Mouse (Mus musculus) macrophage (primary cell): ENCODE measurements around the gene Il1rapl2. TPM values are rescaled to one million over a fixed set of nuclear protein-coding genes. Genes with fewer than 3 reads are reported as not detected.
"Not testable (repeated sequence)": the region's sequence is repeated elsewhere in the genome, so short reads cannot be mapped to it uniquely, and the experiment has no call there.

Source experiments
- H3K27ac ChIP-seq: fragments of 350-480 bp; formaldehyde crosslinking; 2 replicates; pipeline ENCODE4 v1.9.0; 2021
- H3K36me3 ChIP-seq: fragments of 350-480 bp; formaldehyde crosslinking; 2 replicates; pipeline ENCODE4 v1.9.0; 2021; ENCODE audit errors: inconsistent target
- H3K4me3 ChIP-seq: fragments of 350-480 bp; formaldehyde crosslinking; 2 replicates; pipeline ENCODE4 v1.9.0; 2021; ENCODE audit errors: inconsistent target
- H3K79me2 ChIP-seq: fragments of 350-480 bp; formaldehyde crosslinking; 2 replicates; pipeline ENCODE4 v1.9.0; 2021; ENCODE audit errors: inconsistent target
- WGBS: methylation state at CpG from one replicate; pipeline ENCODE4 v1.1.7; 2026; ENCODE audit warnings: inconsistent platforms; ENCODE audit not compliant: missing documents; 5-methylcytosine and 5-hydroxymethylcytosine counted together
- polyA plus RNA-seq: library from polyadenylated mRNA; stranded (reverse); fragments of 250-400 nt; gene quantifications from 3 replicates; pipeline ENCODE4 v1.2.4, GENCODE M21; 2018; ENCODE audit warnings: inconsistent platforms

Il1rapl2 gene
- polyA plus RNA-seq, 1 experiment from 2014 or later: not detected

GRCm38 (mm10) chrX:137923490-137923889 lies 353.1 kb downstream of the Il1rapl2 start:
- no peak overlapping the region for H3K4me3 ChIP-seq
- H3K36me3 ChIP-seq: no peaks in the 10 kb centered on the region
- no peaks in the 10 kb centered on the region for H3K79me2 ChIP-seq
- no peak overlapping the region for H3K27ac ChIP-seq

- no peaks in the 10 kb centered on the region for H3K36me3 ChIP-seq
- 64% methylated on average over 2 of the region's 2 CpGs for WGBS
- H3K4me3 ChIP-seq: no peak overlapping the region
- no peak overlapping the region for H3K27ac ChIP-seq
- no peaks in the 10 kb centered on the region for H3K79me2 ChIP-seq
Measured at GRCm38 (mm10) chrX:137926835-137927234, 356.4 kb downstream of the Il1rapl2 start.

GRCm38 (mm10) chrX:137947741-137948140 lies 377.3 kb downstream of the Il1rapl2 start:
- no peaks in the 10 kb centered on the region for H3K36me3 ChIP-seq
- no peak overlapping the region for H3K27ac ChIP-seq
- no peaks in the 10 kb centered on the region for H3K79me2 ChIP-seq
- WGBS: 78% methylated on average over 1 of the region's 1 CpGs
- no peak overlapping the region for H3K4me3 ChIP-seq

- no peaks in the 10 kb centered on the region for H3K79me2 ChIP-seq
- H3K4me3 ChIP-seq: no peak overlapping the region
- H3K36me3 ChIP-seq: no peaks in the 10 kb centered on the region
- H3K27ac ChIP-seq: no peak overlapping the region
- 70% methylated on average over 5 of the region's 5 CpGs for WGBS
Measured at GRCm38 (mm10) chrX:137971306-137971705, 400.9 kb downstream of the Il1rapl2 start.

- Histone ChIP-seq H3K4me3 (no peak overlapping the region), H3K27ac (no peak overlapping the region), H3K79me2 (no peaks in the 10 kb centered on the region), H3K36me3 (no peaks in the 10 kb centered on the region)
- WGBS: 40% methylated on average over 1 of the region's 3 CpGs
Measured at GRCm38 (mm10) chrX:138043113-138043512, 472.7 kb downstream of the Il1rapl2 start.

- Histone ChIP-seq H3K27ac (no peak overlapping the region), H3K79me2 (no peaks in the 10 kb centered on the region), H3K4me3 (no peak overlapping the region), H3K36me3 (no peaks in the 10 kb centered on the region)
- 60% methylated on average over 6 of the region's 6 CpGs for WGBS
Measured at GRCm38 (mm10) chrX:138103954-138104353, 533.5 kb downstream of the Il1rapl2 start.

GRCm38 (mm10) chrX:138104668-138105067 lies 534.3 kb downstream of the Il1rapl2 start:
- H3K36me3 ChIP-seq: no peaks in the 10 kb centered on the region
- H3K27ac ChIP-seq: no peak overlapping the region
- H3K4me3 ChIP-seq: no peak overlapping the region
- H3K79me2 ChIP-seq: no peaks in the 10 kb centered on the region
- 84% methylated on average over 3 of the region's 3 CpGs for WGBS

GRCm38 (mm10) chrX:138170146-138170545 lies 599.7 kb downstream of the Il1rapl2 start:
- 3% methylated on average over 3 of the region's 3 CpGs for WGBS
- Histone ChIP-seq H3K4me3 (no peak overlapping the region), H3K79me2 (no peaks in the 10 kb centered on the region), H3K36me3 (no peaks in the 10 kb centered on the region), H3K27ac (no peak overlapping the region)

- 63% methylated on average over 3 of the region's 3 CpGs for WGBS
- H3K4me3 ChIP-seq: no peak within 1 kb of the TSS
- no peaks in the 10 kb centered on the region for H3K36me3 ChIP-seq
- H3K79me2 ChIP-seq: no peaks in the 10 kb centered on the region
- H3K27ac ChIP-seq: no peak within 1 kb of the TSS
Measured at GRCm38 (mm10) chrX:138209480-138209879, 639.1 kb downstream of the Il1rapl2 start, which contains the start of gene Tex13a. Gene Tex13a, minus strand, starts transcription at chrX:138209580.

- Histone ChIP-seq H3K27ac (no peak overlapping the region), H3K36me3 (no peaks in the 10 kb centered on the region), H3K4me3 (no peak overlapping the region), H3K79me2 (no peaks in the 10 kb centered on the region)
- WGBS: 100% methylated on average over 4 of the region's 4 CpGs
Measured at GRCm38 (mm10) chrX:138234626-138235025, 664.2 kb downstream of the Il1rapl2 start.

GRCm38 (mm10) chrX:138348736-138349135 lies 778.3 kb downstream of the Il1rapl2 start:
- not testable (repeated sequence) for H3K79me2 ChIP-seq, H3K4me3 ChIP-seq, H3K36me3 ChIP-seq, H3K27ac ChIP-seq
- WGBS: no CpG with 5 or more reads among the region's 1 CpGs

- Histone ChIP-seq H3K27ac (no peak overlapping the region), H3K79me2 (no peaks in the 10 kb centered on the region), H3K36me3 (no peaks in the 10 kb centered on the region), H3K4me3 (no peak overlapping the region)
- WGBS: 86% methylated on average over 1 of the region's 2 CpGs
Measured at GRCm38 (mm10) chrX:138433794-138434193, 863.4 kb downstream of the Il1rapl2 start.

GRCm38 (mm10) chrX:138437939-138438338 lies 867.5 kb downstream of the Il1rapl2 start:
- no peak overlapping the region for H3K4me3 ChIP-seq
- 95% methylated on average over 3 of the region's 3 CpGs for WGBS
- no peak overlapping the region for H3K27ac ChIP-seq
- H3K36me3 ChIP-seq: no peaks in the 10 kb centered on the region
- H3K79me2 ChIP-seq: no peaks in the 10 kb centered on the region

GRCm38 (mm10) chrX:138449856-138450255 lies 879.4 kb downstream of the Il1rapl2 start:
- WGBS: 78% methylated on average over 2 of the region's 2 CpGs
- Histone ChIP-seq H3K79me2 (no peaks in the 10 kb centered on the region), H3K4me3 (no peak overlapping the region), H3K36me3 (no peaks in the 10 kb centered on the region), H3K27ac (no peak overlapping the region)

GRCm38 (mm10) chrX:138478488-138478887 lies 908.1 kb downstream of the Il1rapl2 start:
- no peak overlapping the region for H3K4me3 ChIP-seq
- WGBS: 86% methylated on average over 3 of the region's 3 CpGs
- no peaks in the 10 kb centered on the region for H3K36me3 ChIP-seq
- no peaks in the 10 kb centered on the region for H3K79me2 ChIP-seq
- no peak overlapping the region for H3K27ac ChIP-seq

- Histone ChIP-seq H3K79me2 (no peaks in the 10 kb centered on the region), H3K27ac (no peak overlapping the region), H3K4me3 (no peak overlapping the region), H3K36me3 (no peaks in the 10 kb centered on the region)
- 83% methylated on average over 1 of the region's 1 CpGs for WGBS
Measured at GRCm38 (mm10) chrX:138500510-138500909, 930.1 kb downstream of the Il1rapl2 start.
